Comparison of ENCODE assay signal across 8 mouse cellular contexts in the genomic region with DNA sequence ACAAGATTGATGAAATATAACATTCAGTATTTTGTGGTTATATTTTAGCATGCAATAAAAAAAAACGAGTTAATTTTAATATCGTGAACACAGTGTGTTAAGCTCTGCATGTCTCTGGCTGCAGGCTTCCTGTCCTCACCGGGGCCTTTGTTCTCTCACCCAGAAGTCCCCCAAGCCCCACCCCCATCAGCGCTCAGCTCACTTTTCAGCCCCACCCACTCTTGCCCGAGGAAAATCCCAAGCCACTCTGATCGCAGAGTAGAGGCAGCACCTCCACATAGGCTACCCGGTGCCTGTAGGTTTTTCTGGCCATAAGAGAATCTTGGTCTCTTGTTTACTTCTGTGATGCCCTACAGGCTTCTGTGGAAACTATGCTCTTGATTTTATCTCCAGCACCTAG. TPM values are rescaled to one million over a fixed set of nuclear protein-coding genes. Genes with fewer than 3 reads are reported as not detected.
A peak's percentile ranks its signal among the peaks of the same experiment; 100 is the strongest.
DNase-seq lines count a peak whose midpoint lies in the region; ATAC-seq lines count a peak whose summit lies in the region.

No protein-coding gene starts in this region.

- no peaks in the 10 kb centered on the region for H3K36me3 ChIP-seq in liver, embryonic 11.5 days (ENCODE audit: control insufficient read depth, insufficient read depth, low read length)
- no peaks in the 10 kb centered on the region for H3K36me3 ChIP-seq in midbrain, embryonic 16.5 days (ENCODE audit: control insufficient read depth, insufficient read depth, low read length)

- under 1% methylated on average over 7 of the region's 7 CpGs for WGBS in liver, embryonic 11.5 days
- under 1% methylated on average over 7 of the region's 7 CpGs for WGBS in midbrain, embryonic 16.5 days

- H3K27ac ChIP-seq in liver, embryonic 11.5 days (ENCODE audit: low read depth, low read length): no peak overlapping the region
- H3K27ac ChIP-seq in midbrain, embryonic 16.5 days (ENCODE audit: low read length): peak overlapping the region; percentile 94

- no peaks in the 10 kb centered on the region for H3K9me3 ChIP-seq in liver, embryonic 11.5 days (ENCODE audit: control insufficient read depth, low read length)
- no peaks in the 10 kb centered on the region for H3K9me3 ChIP-seq in midbrain, embryonic 16.5 days (replicated peaks; ENCODE audit: control insufficient read depth, low read length, poor library complexity, severe bottlenecking)

- DNase-seq in gastrocnemius, adult 18-20 months (ENCODE audit: low spot score): peak; percentile 3
- DNase-seq in gastrocnemius, adult 8-10 months (ENCODE audit: low spot score in 2 of 2): no peak
- peak; percentile 72 for DNase-seq in brain, adult 2 months (ENCODE audit: low read depth, low spot score)
- peak; percentile 19 for DNase-seq in gastrocnemius, postnatal 14 days
- peak; percentile 52 for DNase-seq in liver, embryonic 11.5 days (ENCODE audit: low spot score)
- DNase-seq in testis, postnatal 14 days (ENCODE audit: low spot score): peak; percentile 22

- H3K9ac ChIP-seq in liver, embryonic 11.5 days (ENCODE audit: low read depth, low read length): no peak overlapping the region
- H3K9ac ChIP-seq in midbrain, embryonic 16.5 days (ENCODE audit: low read depth, low read length): peak overlapping the region; percentile 58; the same call in 1 of the 2 replicates

- H3K27me3 ChIP-seq in liver, embryonic 11.5 days (replicated peaks; ENCODE audit: control insufficient read depth, insufficient read depth, low read length): no peaks in the 10 kb centered on the region
- H3K27me3 ChIP-seq in midbrain, embryonic 16.5 days (ENCODE audit: control insufficient read depth, insufficient read depth, low read depth, low read length): no peaks in the 10 kb centered on the region

- peak; percentile 79 for ATAC-seq in inflammation-experienced regulatory T-cells, adult 6 months
- ATAC-seq in liver, embryonic 11.5 days (replicated peaks; ENCODE audit: low FRiP score): peak; percentile 83
- peak; percentile 87 for ATAC-seq in midbrain, embryonic 16.5 days

- peak overlapping the region; percentile 62 for H3K4me2 ChIP-seq in liver, embryonic 11.5 days
- peak overlapping the region; percentile 53 for H3K4me2 ChIP-seq in midbrain, embryonic 16.5 days (ENCODE audit: low read length)

- H3K4me1 ChIP-seq in liver, embryonic 11.5 days (replicated peaks; ENCODE audit: control insufficient read depth, insufficient read depth, low read length): no peaks in the 10 kb centered on the region
- peaks cover 22% of the 10 kb centered on the region for H3K4me1 ChIP-seq in midbrain, embryonic 16.5 days (ENCODE audit: control insufficient read depth, insufficient read depth, low read length)

- H3K4me3 ChIP-seq in liver, embryonic 11.5 days (ENCODE audit: low read depth, low read length): peak overlapping the region; percentile 27; the same call in 1 of the 2 replicates
- H3K4me3 ChIP-seq in midbrain, embryonic 16.5 days (ENCODE audit: low read depth, low read length): peak overlapping the region; percentile 20

- intact Hi-C loops in gastrocnemius, postnatal 14 days (cut with DNase I; ENCODE audit: low total_unique reads): loop anchor here (5.0 kb wide), 1 partner anchor 158 kb away; no protein-coding TSS in a partner anchor

RNA-seq across cellular contexts. Expression of gene Slc38a11, which starts 50.4 kb away (rescaled TPM):
- under 1 TPM; 0.71 to 0.78 TPM for total RNA-seq in gastrocnemius, adult 18-20 months (2021)
- under 1 TPM; 0.48 to 0.94 (median 0.58) TPM for total RNA-seq in gastrocnemius, adult 8-10 months (2022)
- total RNA-seq in gastrocnemius, postnatal 14 days (2021): 1 to 10 TPM in 1 of 2 experiments, under 1 TPM in 1; 0.97 to 1.2 TPM
- polyA plus RNA-seq in inflammation-experienced regulatory T-cells, adult 6 months (2017; shearing (Covaris generic)): under 1 TPM in 2 of 3 experiments, not detected in 1; 0.24 to 0.55 TPM
- 0.23 TPM in 1 of 2 replicates, not detected in the other for polyA plus RNA-seq in liver, embryonic 11.5 days (2014; fragmentation: Nextera tagmentation; extraction: Ambion mirVana)
- polyA plus RNA-seq in midbrain, embryonic 16.5 days (2015; fragmentation: Nextera tagmentation; extraction: Ambion mirVana): 1.3 and 1.6 TPM in 2 replicates

Comparison
In these comparisons a context has a peak if more than half of its experiments do, and no peak if none do; other contexts are left out.
1. DNase-seq: peak in gastrocnemius, adult 18-20 months (single experiment), brain, adult 2 months (single experiment), gastrocnemius, postnatal 14 days (single experiment), liver, embryonic 11.5 days (single experiment) and testis, postnatal 14 days (single experiment); none in gastrocnemius, adult 8-10 months (0 of 2).
2. Peak in every context shown above with its lines, with median percentiles within 50 percentile points of each other: ATAC-seq.